In genomic region chr1:24310847-24311246, GRCm38 (mm10) we compare ENCODE assay signal across 25 mouse cellular contexts.
"Had no signal": no experiment of that assay in that cellular context is flagged by ENCODE, and none has a peak within 500 bp of the region (broad histone marks: within the 10 kb centered on the region; RNA-seq: fewer than 3 reads in every experiment).

No protein-coding gene starts in this region.

- H3K4me2 ChIP-seq: heart, embryonic 11.5 days; heart, embryonic 13.5 days; heart, embryonic 15.5 days; hindbrain, embryonic 13.5 days; hindbrain, embryonic 15.5 days; limb, embryonic 13.5 days; limb, embryonic 15.5 days; liver, embryonic 12.5 days had no signal

- H3K9me3 ChIP-seq: heart, embryonic 13.5 days; heart, embryonic 15.5 days; hindbrain, embryonic 13.5 days; hindbrain, embryonic 15.5 days; limb, embryonic 13.5 days; limb, embryonic 15.5 days had no signal

- H3K27me3 ChIP-seq: heart, embryonic 13.5 days; heart, embryonic 15.5 days; hindbrain, embryonic 13.5 days; hindbrain, embryonic 15.5 days; limb, embryonic 13.5 days; limb, embryonic 15.5 days; liver, embryonic 12.5 days had no signal

- ATAC-seq: hindbrain, postnatal 0 days; intestine, postnatal 0 days; liver, embryonic 12.5 days had no signal

- DNase-seq: gastrocnemius, adult 2 months; gastrocnemius, postnatal 10 days; gastrocnemius, postnatal 25 days; heart, adult 11 months; heart, adult 2 months; heart, postnatal 14 days; heart, postnatal 36 days; kidney, adult 18-20 months; kidney, adult 8-10 months; kidney, postnatal 10 days; kidney, postnatal 25 days; kidney, postnatal 4 days had no signal

- H3K9ac ChIP-seq: heart, embryonic 13.5 days; heart, embryonic 15.5 days; hindbrain, embryonic 13.5 days; hindbrain, embryonic 15.5 days; limb, embryonic 13.5 days; limb, embryonic 15.5 days; liver, embryonic 12.5 days; liver, embryonic 14.5 days had no signal

- H3K36me3 ChIP-seq: heart, embryonic 13.5 days; heart, embryonic 15.5 days; hindbrain, embryonic 13.5 days; hindbrain, embryonic 15.5 days; limb, embryonic 13.5 days; limb, embryonic 15.5 days; liver, embryonic 12.5 days had no signal

- H3K27ac ChIP-seq: gastrocnemius, adult 2 months; heart, adult 2 months; heart, embryonic 13.5 days; heart, embryonic 15.5 days; hindbrain, embryonic 13.5 days; hindbrain, embryonic 15.5 days; hindbrain, postnatal 0 days; layer of hippocampus, adult 2 months; left cerebral cortex, adult 2 months; limb, embryonic 13.5 days; limb, embryonic 15.5 days; liver, embryonic 12.5 days; liver, embryonic 14.5 days had no signal

- H3K4me3 ChIP-seq: gastrocnemius, adult 2 months; heart, adult 2 months; heart, embryonic 13.5 days; heart, embryonic 15.5 days; hindbrain, embryonic 13.5 days; hindbrain, embryonic 15.5 days; layer of hippocampus, adult 2 months; left cerebral cortex, adult 2 months; limb, embryonic 13.5 days; limb, embryonic 15.5 days; liver, embryonic 12.5 days had no signal

- H3K4me1 ChIP-seq: heart, embryonic 13.5 days; heart, embryonic 15.5 days; hindbrain, embryonic 13.5 days; hindbrain, embryonic 15.5 days; limb, embryonic 15.5 days; liver, embryonic 12.5 days had no signal
